Mouse (Mus musculus) CH12.LX (cell line): ENCODE results near the gene Gstt2. TPM values are rescaled to one million over a fixed set of nuclear protein-coding genes. Genes with fewer than 3 reads are reported as not detected.

Source experiments
- DNase-seq: peaks from one replicate; pipeline ENCODE4 v3.0.0-alpha.2; 2013; ENCODE audit errors: extremely low read depth
- H3K27ac ChIP-seq: 2 replicates; pipeline ENCODE4 v1.5.1; 2012; ENCODE audit warnings: low read depth, mild to moderate bottlenecking, control low read depth, moderate library complexity; ENCODE audit not compliant: insufficient read depth
- H3K27me3 ChIP-seq: replicated peaks from 2 replicates; pipeline ENCODE3; 2012; ENCODE audit warnings: inconsistent platforms
- H3K36me3 ChIP-seq, 2 experiments: replicated peaks in 1 of 2; 2 replicates each; pipeline versions ENCODE3 to v1.6.1; 2012; ENCODE audit warnings: inconsistent platforms in 1 of 2, low read length in 1 of 2, mild to moderate bottlenecking in 1 of 2, mixed read lengths in 1 of 2, moderate library complexity in 1 of 2; ENCODE audit not compliant: control insufficient read depth in 1 of 2, insufficient read depth in 1 of 2
- H3K4me1 ChIP-seq, 2 experiments: 2 replicates each; pipeline ENCODE4 v1.6.1; 2012; ENCODE audit warnings: inconsistent platforms in 1 of 2, moderate library complexity in 1 of 2; ENCODE audit not compliant: insufficient read depth in 2 of 2, control insufficient read depth in 1 of 2
- H3K4me2 ChIP-seq: 2 replicates; pipeline ENCODE4 v1.6.1; 2012; ENCODE audit warnings: low read depth, mild to moderate bottlenecking, control low read depth; ENCODE audit not compliant: poor library complexity, insufficient read depth, severe bottlenecking
- H3K4me3 ChIP-seq, 3 experiments: fragments of 150-350 bp in 1 of 3; sonication (generic) in 1 of 3; replicated peaks in 1 of 3; 2 replicates each; pipeline versions ENCODE3 to v1.5.1; 2011 to 2012; ENCODE audit warnings: low read depth in 2 of 3, low read length in 2 of 3, mild to moderate bottlenecking in 2 of 3, moderate library complexity in 2 of 3, control low read depth in 1 of 3, improper control_type of control experiment in 1 of 3, inconsistent platforms in 1 of 3, mixed read lengths in 1 of 3; ENCODE audit not compliant: poor library complexity in 1 of 3
- H3K79me2 ChIP-seq: replicated peaks from 2 replicates; pipeline ENCODE4 v1.6.1; 2012; ENCODE audit warnings: mild to moderate bottlenecking, moderate library complexity; ENCODE audit not compliant: control insufficient read depth, poor library complexity, insufficient read depth, severe bottlenecking; ENCODE audit errors: extremely low read depth
- H3K9ac ChIP-seq: 2 replicates; pipeline ENCODE4 v1.6.1; 2012; ENCODE audit warnings: low read depth, mild to moderate bottlenecking, control low read depth, moderate library complexity; ENCODE audit not compliant: insufficient read depth
- H3K9me3 ChIP-seq: replicated peaks from 2 replicates; pipeline ENCODE3; 2012; ENCODE audit warnings: low read length, inconsistent platforms, mixed read lengths
- BHLHE40 ChIP-seq: IDR thresholded peaks from 2 replicates; pipeline ENCODE4 v1.6.1; 2011; ENCODE audit warnings: mild to moderate bottlenecking, low read depth, low read length, improper control_type of control experiment
- CHD2 ChIP-seq: IDR thresholded peaks from 2 replicates; pipeline ENCODE4 v1.6.1; 2011; ENCODE audit warnings: low read length, improper control_type of control experiment
- CTCF ChIP-seq, 2 experiments: IDR thresholded peaks in 1 of 2; conservative IDR thresholded peaks in 1 of 2; 2 replicates each; pipeline ENCODE4 v1.5.1; 2011 to 2012; ENCODE audit warnings: low read depth in 2 of 2, low read length in 2 of 2, improper control_type of control experiment in 1 of 2, inconsistent platforms in 1 of 2, mild to moderate bottlenecking in 1 of 2, moderate library complexity in 1 of 2
- ETS1 ChIP-seq: conservative IDR thresholded peaks from 2 replicates; pipeline ENCODE4 v1.6.1; 2012; ENCODE audit warnings: low read depth, mild to moderate bottlenecking, inconsistent platforms, low read length, improper control_type of control experiment, moderate library complexity
- KAT2A ChIP-seq: IDR thresholded peaks from 2 replicates; pipeline ENCODE4 v1.6.1; 2012; ENCODE audit warnings: low read length, improper control_type of control experiment, inconsistent platforms; ENCODE audit not compliant: insufficient replicate concordance
- MAZ ChIP-seq: IDR thresholded peaks from 2 replicates; pipeline ENCODE4 v1.6.1; 2012; ENCODE audit warnings: low read depth, mild to moderate bottlenecking, inconsistent platforms, low read length, improper control_type of control experiment, moderate library complexity
- MYC ChIP-seq: IDR thresholded peaks from 2 replicates; pipeline ENCODE4 v1.6.1; 2011; ENCODE audit warnings: low read depth, mild to moderate bottlenecking, improper control_type of control experiment, low read length
- NRF1 ChIP-seq: IDR thresholded peaks from 2 replicates; pipeline ENCODE4 v1.6.1; 2014; ENCODE audit warnings: low read depth, mild to moderate bottlenecking, inconsistent platforms, low read length, improper control_type of control experiment, moderate library complexity
- POLR2A ChIP-seq: IDR thresholded peaks from 2 replicates; pipeline ENCODE4 v1.6.1; 2011; ENCODE audit warnings: low read depth, mild to moderate bottlenecking, improper control_type of control experiment, low read length
- ZC3H11A ChIP-seq: IDR thresholded peaks from 2 replicates; pipeline ENCODE4 v1.6.1; 2012; ENCODE audit warnings: low read depth, mild to moderate bottlenecking, inconsistent platforms, low read length, improper control_type of control experiment
- ZKSCAN1 ChIP-seq: IDR thresholded peaks from 2 replicates; pipeline ENCODE4 v1.6.1; 2012; ENCODE audit warnings: low read depth, inconsistent platforms, low read length, improper control_type of control experiment, borderline replicate concordance
- dilution Hi-C: fragments of 300-500 bp; cut with MboI; formaldehyde crosslinking; loops from 2 replicates; pipeline ENCODE4 v1.14.3; 2020; ENCODE audit warnings: low sequenced_read_pairs; ENCODE audit not compliant: extremely low pct_unique_long_range_greater_than_20kb, extremely low pct_ligation_motif_present
- in situ Hi-C: fragments of 300-500 bp; cut with MboI; formaldehyde crosslinking; loops from 3 replicates; pipeline ENCODE4 v1.14.3; 2019; ENCODE audit warnings: low sequenced_read_pairs, low pct_ligation_motif_present, low pct_unique_long_range_greater_than_20kb, mixed read lengths
- polyA plus RNA-seq: library from polyadenylated mRNA; unstranded; fragments of >175 nt; gene quantifications from 2 replicates; pipeline ENCODE4 v1.2.1, GENCODE M21; 2012; ENCODE audit warnings: low read depth; ENCODE audit not compliant: insufficient read length
- total RNA-seq, 2 experiments: library from RNA; depleted of rRNA; stranded (reverse); fragments of 300-350 nt in 1 of 2; fragments of >200 nt in 1 of 2; gene quantifications; 2 replicates each; pipeline ENCODE4 v1.2.3; 2012 to 2014

The Gstt2 gene
- total and polyA plus RNA-seq, 3 experiments = 126 to 253 (median 197) TPM

DNA sequence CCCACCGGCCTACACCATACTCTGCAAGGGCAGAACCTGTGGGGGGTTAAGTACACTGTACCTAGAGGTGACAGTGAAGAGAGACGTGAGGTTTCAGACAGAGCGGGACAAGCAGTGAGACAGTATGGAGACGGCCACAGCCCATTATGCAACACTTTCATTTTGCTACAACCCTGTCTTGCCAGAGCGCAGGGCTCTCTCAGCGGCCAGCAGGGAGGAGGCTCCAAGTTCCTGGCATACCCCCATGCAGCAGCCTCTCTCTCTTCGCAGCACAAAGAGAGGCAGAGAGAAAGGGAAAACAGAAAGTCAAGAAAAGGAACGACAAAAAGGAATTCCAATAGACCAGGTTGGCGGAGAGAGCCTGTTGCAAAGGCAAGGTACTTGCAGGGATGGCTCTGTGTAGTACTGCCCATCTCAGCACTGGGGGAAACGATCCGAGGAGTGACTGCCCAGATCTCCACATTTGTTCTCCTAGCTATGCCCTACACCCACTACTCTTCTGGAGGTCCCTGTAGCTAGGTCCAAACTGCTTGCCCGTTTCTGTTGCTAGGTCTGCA lies 39.5 kb downstream of the Gstt2 start:
- DNase-seq = no peak
- TF ChIP-seq ETS1 (no peak), BHLHE40 (0 out of 2 replicates have a peak, but pooled peaks have one; percentile 4), CHD2 (peak; percentile 81), ZC3H11A (no peak), POLR2A (peak; percentile 11; the same call in 1 of the 2 replicates)
- TF ChIP-seq, all 38 proteins: peak for 3
- peak overlapping the region; percentile 45 for H3K9ac ChIP-seq
- H3K79me2 ChIP-seq = peaks cover 2% of the 10 kb centered on the region; the same call in 1 of the 2 replicates
- peak overlapping the region; percentile 24; the same call in 1 of the 2 replicates for H3K27ac ChIP-seq
- H3K4me1 ChIP-seq = peaks cover 12 to 22% of the 10 kb centered on the region in 2 experiments
- dilution Hi-C loops = no loop called here
- in situ Hi-C loops = no loop called here
- no peaks in the 10 kb centered on the region for H3K36me3 ChIP-seq
- H3K4me3 ChIP-seq = peak overlapping the region in 2 of 3 experiments; percentile 26 to 54
- H3K9me3 ChIP-seq = no peaks in the 10 kb centered on the region
- no peaks in the 10 kb centered on the region for H3K27me3 ChIP-seq
- peak overlapping the region; percentile 83 for H3K4me2 ChIP-seq

DNA sequence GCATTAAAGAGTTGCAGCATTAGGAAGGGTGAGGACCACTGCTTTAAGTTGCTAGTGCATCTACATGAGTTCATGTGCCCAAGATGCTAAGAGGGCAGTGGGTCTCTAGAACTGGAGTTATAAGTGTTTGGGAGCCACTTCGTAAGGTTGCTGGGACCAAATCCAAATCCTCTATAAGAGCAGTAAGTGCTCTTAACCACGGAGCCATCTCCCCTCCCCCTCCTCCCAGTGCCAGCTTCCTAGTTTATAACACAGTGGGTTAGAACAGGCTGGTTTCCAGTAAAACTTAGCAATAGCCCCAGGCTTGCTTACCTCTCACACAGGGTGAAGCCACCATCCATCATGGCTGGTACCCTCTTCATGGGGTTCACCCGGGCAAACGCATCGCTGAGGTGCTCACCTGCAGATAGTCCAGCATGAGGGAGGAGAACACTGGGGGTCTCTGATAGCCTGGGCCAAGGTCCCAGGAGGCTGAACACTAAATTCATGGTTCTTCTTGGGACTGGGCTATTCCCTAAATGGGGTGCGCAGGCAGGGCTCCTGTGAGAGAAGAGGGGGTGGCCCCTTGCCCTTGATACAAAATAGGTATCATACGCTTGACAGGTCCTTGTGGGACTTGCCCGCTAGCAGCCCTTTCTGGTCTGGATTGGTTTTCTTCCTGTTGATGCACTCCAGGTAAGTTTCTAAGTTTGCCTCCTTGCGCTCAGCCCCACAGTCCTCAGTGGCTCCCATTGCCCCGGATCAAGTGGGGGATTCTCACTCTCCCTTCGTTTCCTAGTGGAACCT lies 40.3 kb downstream of the Gstt2 start:
- peak overlapping the region in 2 of 3 experiments; percentile 21 to 54 for H3K4me3 ChIP-seq
- H3K4me2 ChIP-seq = peak overlapping the region; percentile 83
- peak overlapping the region; percentile 45 for H3K9ac ChIP-seq
- no peaks in the 10 kb centered on the region for H3K27me3 ChIP-seq
- in situ Hi-C loops (no loop called here), dilution Hi-C loops (no loop called here)
- DNase-seq = no peak
- H3K36me3 ChIP-seq = no peaks in the 10 kb centered on the region
- TF ChIP-seq KAT2A (no peak), MAZ (0 out of 2 replicates have a peak, but pooled peaks have one; percentile 27), MYC (0 out of 2 replicates have a peak, but pooled peaks have one; percentile 11)
- peak overlapping the region; percentile 38 for H3K27ac ChIP-seq
- peaks cover 2% of the 10 kb centered on the region; the same call in 1 of the 2 replicates for H3K79me2 ChIP-seq
- peaks cover 17 to 22% of the 10 kb centered on the region in 2 experiments for H3K4me1 ChIP-seq
- no peaks in the 10 kb centered on the region for H3K9me3 ChIP-seq

DNA sequence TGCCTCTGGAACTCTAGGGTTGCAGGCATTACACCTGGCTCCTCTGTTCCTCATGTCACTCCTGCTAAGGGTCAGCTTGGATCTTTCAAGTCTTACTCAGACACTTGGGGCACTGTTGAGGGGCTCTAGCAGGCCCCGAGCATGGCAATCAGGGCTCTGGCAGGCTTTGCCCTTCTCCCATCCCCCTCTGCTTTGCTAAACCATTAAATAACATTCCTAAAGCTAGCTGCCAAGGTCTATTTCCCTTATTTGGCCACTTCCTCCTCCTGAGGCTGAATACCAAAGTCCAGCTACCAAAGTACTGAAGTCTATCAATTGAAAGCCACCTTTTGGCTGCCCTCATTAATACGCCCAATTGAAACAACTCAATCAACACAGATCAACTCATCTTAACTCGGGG lies 42.3 kb downstream of the Gstt2 start:
- no peak overlapping the region for H3K4me3 ChIP-seq
- H3K27ac ChIP-seq = peak overlapping the region; percentile 45
- peak overlapping the region; percentile 15; the same call in 1 of the 2 replicates for H3K9ac ChIP-seq
- no peaks in the 10 kb centered on the region for H3K36me3 ChIP-seq
- TF ChIP-seq CTCF (conservative IDR thresholded peaks at IDR 0.05 in 1 of 2, IDR thresholded peaks at IDR 0.05 in 1 of 2; ENCODE audit: low read depth in 2 of 2, low read length in 2 of 2) = peak in 1 of 2 experiments; percentile 24; a peak in 2 of 4 replicates
- no peak for TF ChIP-seq ZKSCAN1
- TF ChIP-seq NRF1 = 0 out of 2 replicates have a peak, but pooled peaks have one; percentile 10
- H3K27me3 ChIP-seq = no peaks in the 10 kb centered on the region
- peak overlapping the region; percentile 23; the same call in 1 of the 2 replicates for H3K4me2 ChIP-seq
- dilution Hi-C loops (no loop called here), in situ Hi-C loops (no loop called here)
- DNase-seq = no peak
- peaks cover 2% of the 10 kb centered on the region; the same call in 1 of the 2 replicates for H3K79me2 ChIP-seq
- no peaks in the 10 kb centered on the region for H3K9me3 ChIP-seq
- peaks cover 17 to 34% of the 10 kb centered on the region in 2 experiments for H3K4me1 ChIP-seq
